Mouse (Mus musculus) liver, postnatal 0 days (tissue): Measurements from ENCODE around the gene Gm49355.

Experiments
- CTCF ChIP-seq: sonication (generic); IDR thresholded peaks from 2 replicates; pipeline ENCODE4 v1.5.1; 2016; ENCODE audit warnings: antibody characterized with exemption, low read depth
- EP300 ChIP-seq: IDR thresholded peaks from 2 replicates; pipeline ENCODE4 v1.6.1; 2016; ENCODE audit warnings: antibody characterized with exemption, low read depth, mild to moderate bottlenecking

DNA sequence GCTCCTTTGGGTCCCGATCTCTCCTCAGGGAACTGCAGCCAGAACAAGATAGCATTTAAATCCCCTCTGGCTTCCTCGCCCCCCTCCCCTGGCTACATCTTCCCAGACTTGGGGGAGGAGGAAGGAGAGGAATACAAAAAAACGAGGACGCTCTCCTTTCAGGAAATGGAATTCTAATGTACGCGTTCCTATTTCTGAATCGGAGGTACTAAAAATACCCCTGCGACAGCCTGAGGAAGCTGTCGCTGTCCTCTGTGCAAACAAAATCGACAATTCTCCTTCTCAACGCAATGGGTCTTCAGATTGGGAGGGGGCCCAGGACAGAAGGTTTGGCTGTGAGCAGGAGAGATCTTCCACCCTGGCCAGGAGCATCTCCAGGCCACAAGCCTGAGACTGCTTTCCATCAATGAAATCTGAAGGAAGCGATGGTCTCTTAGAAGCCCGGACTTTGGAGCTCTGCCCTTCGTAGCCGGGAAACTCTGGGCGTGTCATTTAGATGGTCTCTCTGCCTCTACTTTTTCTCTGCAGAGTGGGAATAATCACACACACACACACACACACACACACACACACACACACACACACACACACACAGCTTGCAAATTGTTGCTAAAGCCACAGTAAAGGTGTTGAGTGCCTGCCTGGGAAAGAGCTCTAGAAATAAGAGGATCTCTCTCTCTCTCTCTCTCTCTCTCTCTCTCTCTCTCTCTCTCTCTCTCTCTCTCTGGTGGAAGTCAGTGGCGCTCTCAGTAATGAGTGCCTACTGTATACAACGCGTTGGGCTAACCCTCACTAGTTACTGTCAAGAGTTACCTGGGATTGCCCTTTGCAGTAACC lies 56.7 kb downstream of the Gm49355 start:
- no peak for TF ChIP-seq CTCF
- no peak for TF ChIP-seq EP300
